Mouse (Mus musculus) spleen, adult 2 months (tissue): ENCODE results near the gene Pls3.

Source experiments
- CTCF ChIP-seq: fragments of 200-500 bp; IDR thresholded peaks from 2 replicates; pipeline ENCODE4 v1.5.1; 2011; ENCODE audit warnings: mild to moderate bottlenecking, inconsistent platforms; ENCODE audit not compliant: insufficient read depth, insufficient read length, insufficient replicate concordance; ENCODE audit errors: extremely low read depth
- POLR2A ChIP-seq: fragments of 200-500 bp; IDR thresholded peaks from 2 replicates; pipeline ENCODE4 v1.6.1; 2011; ENCODE audit warnings: low read depth, low read length, inconsistent platforms

DNA sequence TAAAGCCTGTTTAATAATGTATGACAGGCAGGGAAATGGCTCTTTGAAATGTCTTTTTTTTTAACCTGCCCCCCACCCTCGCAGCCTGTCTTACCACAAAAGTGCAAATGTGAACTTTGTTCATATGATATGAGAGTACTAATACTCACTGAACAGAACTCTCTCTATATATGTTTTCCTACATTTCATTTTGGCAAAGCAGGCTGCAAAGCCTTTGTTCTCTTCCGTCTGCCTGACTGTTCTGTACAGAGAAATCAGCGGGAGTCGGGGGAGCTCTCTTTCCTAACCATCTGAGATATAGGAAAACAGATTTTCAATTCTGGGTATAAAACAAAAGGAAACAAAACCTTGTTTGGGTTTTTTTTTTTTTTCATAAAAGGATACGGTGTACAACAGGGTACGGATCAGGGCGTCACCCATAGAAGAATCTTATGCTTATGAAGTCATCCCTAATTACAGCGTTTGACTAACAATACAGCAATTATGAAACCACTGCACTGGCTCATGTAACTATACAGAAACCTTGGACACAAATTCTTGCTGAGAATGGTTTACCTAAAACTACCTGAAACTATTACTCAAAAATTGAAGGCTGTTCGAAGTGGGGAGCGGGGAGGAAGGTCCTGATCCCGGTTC lies 41.9 kb downstream of the Pls3 start:
- TF ChIP-seq POLR2A (no peak), CTCF (no peak)
